Mouse (Mus musculus) heart, postnatal 0 days (tissue): ENCODE results near the gene Plekha1.

Source experiments
- CTCF ChIP-seq: IDR thresholded peaks from 2 replicates; pipeline ENCODE4 v1.5.1; 2016; ENCODE audit warnings: antibody characterized with exemption, control low read depth, low read depth
- EP300 ChIP-seq: IDR thresholded peaks from 2 replicates; pipeline ENCODE4 v1.6.1; 2016; ENCODE audit warnings: antibody characterized with exemption, low read depth

- TF ChIP-seq EP300 (no peak), CTCF (no peak)
These were observed 72.4 kb downstream of the Plekha1 start for GRCm38 (mm10) chr7:130938005-130938404.
